Mouse (Mus musculus) cerebellum, postnatal 14 days (tissue): Measurements from ENCODE around the gene Zfhx3.
A peak's percentile ranks its signal among the peaks of the same experiment; 100 is the strongest.

Source experiments
- DNase-seq, 2 experiments: peaks; one replicate each; pipeline ENCODE4 v3.0.0; 2021; ENCODE audit warnings: mixed read lengths in 2 of 2

Zfhx3 gene

DNA sequence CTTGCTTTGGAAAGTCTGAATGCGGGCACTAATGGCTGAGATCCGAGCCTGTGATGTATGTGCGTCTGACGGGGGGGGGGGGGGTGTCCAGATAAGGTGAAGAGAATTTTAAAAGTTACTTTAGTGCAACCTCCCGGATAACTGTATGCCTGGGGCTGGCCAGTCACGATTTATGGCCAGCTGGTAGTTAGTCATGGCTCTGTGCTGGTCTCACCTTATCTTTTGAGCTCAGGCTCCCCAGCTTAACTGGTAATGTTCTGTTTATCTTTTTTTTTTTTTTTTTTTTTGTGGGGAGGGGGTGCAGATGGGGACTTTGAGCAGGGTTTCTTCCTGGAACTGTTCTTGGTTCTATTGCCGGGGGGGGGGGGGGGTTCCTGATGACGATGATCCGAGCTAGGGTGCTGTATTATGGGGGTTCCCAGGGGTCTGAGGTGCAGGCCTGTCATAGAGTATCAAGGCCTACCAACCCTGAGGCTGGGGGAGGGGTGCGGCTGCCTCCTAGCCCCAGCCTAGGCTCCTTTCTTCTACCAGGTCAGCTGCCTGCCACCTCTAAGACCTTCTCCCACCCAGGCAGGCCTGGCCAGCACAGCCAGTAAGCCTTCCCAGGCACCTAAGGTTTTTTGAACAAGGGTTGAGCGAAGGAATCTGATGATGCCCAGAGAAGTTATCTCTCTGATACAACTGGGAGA lies 782.5 kb downstream of the Zfhx3 start:
- no peak for DNase-seq

DNA sequence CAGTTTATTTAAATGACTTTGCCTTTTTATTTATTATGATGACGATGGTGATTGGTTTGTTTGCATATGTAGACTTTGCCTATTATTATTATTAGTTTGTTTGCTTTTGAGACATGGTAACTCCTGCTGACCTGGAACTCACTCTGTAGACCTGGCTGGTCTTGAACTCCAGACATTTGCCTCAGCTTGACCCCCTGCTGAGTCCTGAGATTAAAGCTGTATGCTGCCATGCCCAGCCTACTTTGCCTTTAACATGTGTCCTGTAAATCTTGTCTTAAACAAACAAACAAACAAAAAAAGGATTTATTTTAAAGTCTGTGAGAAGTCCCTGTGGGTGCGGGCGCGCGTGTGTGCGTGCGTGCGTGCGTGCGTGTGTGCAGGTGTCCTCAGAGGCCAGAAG lies 783.2 kb downstream of the Zfhx3 start:
- no peak for DNase-seq

DNA sequence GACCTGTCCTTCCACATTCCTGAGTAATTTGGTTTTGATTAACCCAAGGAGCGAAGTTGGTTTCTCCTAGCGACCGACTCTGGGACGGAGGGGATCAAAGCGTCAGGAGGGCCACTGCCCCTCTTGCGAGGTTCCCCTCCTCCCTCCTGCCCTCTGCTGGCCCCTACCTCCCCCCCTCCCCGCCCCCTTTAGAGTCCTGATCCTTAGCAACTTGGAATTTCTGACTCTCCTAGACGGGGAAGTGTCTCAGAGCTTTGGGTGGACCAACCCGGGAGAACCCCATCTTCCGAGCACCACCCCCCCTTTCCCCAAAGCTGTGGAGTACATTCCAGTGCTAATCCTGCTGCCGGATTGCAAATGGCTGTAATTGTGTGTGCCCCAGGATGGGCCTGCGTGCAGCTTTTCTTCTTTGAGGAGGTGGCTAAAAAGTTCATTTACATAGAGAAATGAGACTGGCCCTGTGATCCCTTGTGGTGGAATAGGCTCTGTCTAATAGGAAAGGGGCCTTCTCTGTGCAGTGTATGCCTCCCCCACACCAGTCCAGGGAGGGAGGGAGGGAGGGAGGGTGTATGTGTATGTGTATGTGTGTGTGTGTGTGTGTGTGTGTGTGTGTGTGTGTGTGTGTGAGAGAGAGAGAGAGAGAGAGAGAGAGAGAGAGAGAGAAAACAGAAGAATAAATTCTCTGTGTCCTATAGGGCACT lies 784.2 kb downstream of the Zfhx3 start:
- DNase-seq: no peak

DNA sequence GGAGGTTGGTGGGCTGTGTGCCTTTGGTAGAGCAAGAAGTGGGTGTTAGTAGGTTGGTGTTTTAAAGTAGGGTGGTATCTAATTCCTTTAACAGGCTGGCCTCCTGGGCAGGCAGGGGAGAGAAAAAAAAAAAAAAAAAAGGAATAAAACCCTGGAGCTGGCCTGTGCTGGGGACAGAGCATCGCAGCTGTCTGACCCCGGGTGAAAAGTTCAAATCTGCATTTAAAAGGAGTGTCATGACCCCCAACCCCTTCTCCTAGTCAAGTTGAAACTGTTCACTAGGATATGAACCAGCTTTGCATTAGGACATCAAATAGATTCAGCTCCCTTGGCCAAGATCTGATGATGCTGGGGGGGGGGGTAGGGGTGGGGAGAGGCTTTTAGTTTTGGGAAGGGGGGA lies 786.7 kb downstream of the Zfhx3 start:
- no peak for DNase-seq

DNA sequence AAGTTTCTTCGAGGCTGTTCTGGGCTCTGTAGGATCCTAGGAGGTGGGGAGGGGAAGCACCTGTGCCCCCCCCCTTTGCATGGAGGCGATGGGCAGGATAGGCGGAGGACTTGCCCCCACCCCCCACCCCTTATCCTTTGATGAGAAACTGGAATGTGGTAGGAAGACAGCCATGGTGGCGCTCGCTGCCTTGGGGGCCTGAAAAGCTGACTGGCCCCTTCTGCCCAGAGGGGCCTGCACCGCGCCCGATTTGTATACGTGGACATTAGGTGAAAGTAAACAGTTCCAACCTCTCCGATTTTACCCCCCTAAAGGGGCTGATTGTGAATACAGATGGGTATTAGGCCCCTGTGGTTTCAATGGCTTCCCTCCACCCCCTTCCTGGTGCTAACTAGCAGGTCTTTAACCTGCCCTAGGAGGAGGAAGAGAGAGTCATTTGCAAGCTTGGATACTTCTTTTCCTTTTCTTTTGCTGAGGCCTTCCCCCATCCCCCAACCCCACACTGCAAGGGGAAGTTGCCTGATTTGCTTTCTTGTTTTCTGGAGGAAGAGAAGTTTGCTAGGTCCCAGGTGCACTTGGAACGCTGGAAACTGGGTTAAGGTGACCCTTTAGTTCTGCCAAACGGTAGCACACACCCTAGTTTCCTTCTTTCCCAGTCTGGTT lies 787.4 kb downstream of the Zfhx3 start:
- no peak for DNase-seq

DNA sequence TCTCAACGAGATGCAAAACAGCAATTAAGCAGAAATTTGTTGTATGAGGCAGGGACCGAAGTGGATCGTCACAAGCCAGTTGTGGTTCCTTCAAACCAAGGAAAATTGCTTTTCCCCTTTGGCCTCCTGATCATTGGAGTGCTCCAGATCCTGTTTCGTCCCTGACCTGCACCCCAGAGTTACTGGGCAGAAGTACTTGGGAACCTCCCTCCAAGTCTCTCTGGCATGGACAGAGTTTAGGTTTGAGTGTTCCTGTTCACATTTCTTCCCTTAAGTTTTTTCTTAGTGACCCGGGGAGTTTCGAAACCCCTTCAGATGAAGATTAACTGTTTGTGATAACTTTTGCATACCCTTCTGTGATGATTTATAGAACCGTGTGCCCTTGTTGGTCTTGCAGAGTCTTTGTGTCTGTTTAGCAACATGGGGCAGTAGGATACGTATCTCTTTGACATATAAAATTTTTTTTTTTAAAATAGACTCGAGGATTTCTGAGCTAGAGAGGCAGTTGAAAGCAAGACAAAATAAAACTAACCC lies 788.5 kb downstream of the Zfhx3 start:
- no peak for DNase-seq

DNA sequence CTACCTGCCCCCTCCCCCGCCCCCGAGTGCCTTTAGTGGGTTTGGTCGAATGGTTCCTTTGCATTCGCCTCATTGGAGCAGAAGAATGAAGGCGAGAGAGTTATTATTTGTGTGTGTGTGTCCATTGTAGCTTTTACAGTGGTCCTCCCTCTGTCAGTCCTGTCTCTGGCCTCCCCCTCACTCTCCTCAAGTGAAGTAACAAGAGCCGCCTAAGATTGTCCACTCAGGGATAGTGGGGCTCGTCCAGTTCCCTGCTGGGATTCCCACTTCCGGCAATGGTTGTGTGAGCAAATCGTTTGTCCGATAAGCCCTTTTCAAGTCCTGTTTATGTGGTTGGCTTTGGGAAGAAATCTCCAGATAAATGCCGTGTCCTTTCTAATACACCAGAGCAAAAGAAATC lies 790.1 kb downstream of the Zfhx3 start:
- DNase-seq: no peak

DNA sequence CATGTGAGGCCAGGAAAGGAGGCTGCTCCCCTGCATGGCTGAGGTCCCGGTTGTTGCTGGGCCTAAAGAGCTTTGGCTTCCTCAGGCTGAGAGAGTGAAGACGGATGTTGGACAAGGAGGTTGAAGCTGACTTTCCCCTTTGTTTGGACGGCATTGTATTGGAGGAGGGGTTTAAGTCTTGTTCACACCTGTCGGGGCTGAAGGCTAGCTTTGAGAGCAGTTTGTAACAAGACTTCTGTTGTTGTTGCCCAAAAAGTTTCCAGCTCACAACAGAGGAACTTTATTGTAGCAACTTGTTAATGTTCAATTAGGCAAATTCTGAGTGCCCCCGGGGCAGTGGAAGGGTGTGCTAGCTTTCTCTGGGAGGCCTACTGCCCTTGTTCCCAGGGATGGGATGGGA lies 790.9 kb downstream of the Zfhx3 start:
- no peak for DNase-seq

DNA sequence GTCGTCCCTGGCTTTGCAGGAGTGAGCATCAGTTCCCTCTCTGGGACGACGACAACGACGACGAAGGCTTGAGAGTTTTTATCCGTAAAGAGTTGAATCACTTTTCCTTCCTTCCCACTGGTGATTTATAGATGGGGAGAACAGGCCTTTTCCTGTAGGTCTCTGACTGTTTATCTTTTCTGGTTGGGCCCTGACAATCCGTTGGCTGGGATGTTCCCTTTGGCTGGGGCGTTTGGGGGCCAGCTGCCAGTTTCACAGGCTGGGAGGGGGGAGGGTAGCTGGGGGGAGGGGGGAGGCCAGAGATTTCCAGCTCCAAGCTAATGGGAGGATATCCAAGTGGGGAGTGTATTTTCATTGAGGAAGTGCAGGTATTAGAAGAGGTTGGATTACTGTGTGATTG lies 794.0 kb downstream of the Zfhx3 start:
- peak in 1 of 2 experiments; percentile 30 for DNase-seq

DNA sequence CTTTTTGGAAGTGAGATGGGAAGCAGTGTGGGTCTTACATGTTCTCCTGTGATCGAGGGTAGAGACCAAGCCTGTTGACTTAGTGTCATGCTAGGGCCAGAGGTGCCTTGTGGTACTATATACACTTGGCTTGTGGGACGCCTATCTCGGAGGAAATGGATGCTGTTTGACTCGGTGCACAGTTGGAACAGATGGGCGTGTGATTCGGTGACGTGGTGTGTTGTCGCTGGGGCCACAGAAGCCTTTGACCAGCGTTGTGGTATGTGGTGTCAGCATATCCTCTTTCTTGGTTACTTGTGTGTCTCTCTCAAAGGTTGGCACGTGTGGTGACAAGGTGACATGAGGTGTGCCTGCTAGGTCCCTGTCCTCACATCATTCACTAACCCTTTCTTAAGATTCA lies 795.7 kb downstream of the Zfhx3 start:
- no peak for DNase-seq

DNA sequence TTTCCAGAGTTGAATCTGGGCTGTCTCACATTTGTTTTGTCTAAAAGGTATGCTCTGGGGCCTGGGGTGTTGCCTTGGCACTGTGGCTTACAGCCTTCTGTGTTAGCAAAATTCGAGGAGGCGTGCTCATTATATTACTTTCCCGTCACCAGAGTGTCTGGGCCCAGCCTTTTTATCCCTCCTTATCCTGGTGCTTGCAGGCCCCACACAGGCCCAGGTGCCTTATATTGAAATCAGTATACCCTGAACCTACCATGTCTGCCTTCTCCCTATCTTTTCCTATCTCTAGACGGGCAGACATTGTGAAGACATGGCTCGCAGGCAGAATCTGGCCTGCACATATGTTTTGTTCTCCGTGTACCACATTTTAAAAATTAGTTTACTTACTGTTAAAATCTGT lies 797.1 kb downstream of the Zfhx3 start:
- no peak for DNase-seq

DNA sequence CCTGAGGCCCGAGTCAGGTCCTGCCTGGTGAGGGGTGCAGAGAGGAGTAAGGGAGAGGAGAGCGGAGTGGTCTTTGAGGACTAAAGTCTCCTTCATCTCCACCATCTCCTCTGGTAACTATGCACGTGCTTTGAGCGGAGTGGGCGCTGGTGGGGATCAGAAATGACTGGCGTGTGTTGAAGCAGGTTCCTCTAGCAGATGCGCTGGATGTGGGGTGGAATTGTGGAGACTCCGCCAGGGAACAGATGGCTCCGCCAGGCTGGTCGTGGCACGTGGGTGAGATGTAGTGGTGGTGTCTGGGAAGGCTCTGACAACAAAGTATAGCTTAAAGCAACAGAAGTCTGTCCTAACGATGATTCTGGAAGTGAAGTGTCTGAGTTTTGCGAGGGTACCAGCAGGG lies 798.0 kb downstream of the Zfhx3 start:
- DNase-seq: peak; percentile 38 to 42

DNA sequence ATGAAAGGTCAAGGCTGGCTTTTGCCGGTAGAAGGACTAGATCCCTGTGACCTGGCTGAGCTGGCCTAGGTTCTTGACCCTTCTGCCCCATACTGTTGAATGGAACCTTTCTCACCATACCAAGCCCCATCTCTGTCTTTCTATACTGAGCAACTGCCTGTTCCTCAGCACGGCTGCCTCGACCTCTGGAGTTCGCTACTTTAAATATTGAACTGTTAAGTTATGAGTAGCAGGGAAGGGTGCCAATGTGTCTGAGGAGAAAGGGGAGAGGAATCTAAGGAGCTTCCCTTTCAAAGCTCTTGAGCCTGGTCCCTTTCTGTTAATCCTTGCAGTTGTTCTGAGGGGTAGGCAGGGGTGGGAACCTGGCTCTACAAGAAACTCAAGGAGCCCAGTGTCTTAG lies 799.2 kb downstream of the Zfhx3 start:
- no peak for DNase-seq

DNA sequence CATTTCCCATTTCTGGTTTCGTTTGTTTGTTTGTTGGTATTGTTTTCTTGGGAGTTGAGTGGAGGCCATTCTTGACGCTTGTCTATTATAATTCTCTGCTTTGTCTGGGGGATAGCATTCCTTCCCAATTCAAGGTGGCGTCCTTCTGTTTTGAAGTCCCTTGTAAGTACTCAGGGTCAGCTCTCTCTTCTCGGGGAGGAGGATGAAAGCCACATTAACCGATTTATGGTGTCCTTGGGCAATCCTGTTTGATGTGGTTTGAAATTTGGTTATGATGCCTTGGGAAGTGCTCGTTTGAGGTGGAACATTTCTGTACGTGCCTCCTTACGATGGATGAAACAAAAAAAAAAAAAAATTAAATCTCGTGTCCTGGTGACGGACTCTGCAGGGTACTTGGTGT lies 800.0 kb downstream of the Zfhx3 start:
- DNase-seq: no peak

DNA sequence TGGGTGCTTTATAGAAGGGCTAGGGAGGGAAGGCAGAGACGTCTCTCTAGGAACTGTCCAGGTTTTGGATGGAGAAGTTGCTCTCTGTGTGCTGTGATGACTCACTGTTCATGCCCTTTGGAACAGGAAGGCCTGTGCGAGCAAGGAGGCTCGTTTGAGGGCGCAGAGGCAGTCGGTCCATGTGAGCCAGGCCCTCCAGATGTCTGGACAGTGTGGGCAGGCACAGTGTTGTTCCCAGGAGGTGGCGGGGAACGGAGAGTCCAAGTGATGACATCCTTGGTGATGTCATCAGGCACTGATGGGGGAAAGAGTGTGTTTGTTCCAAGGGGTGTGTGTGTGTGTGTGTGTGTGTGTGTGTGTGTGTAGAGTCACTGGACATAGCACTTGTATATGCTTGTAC lies 800.8 kb downstream of the Zfhx3 start:
- no peak for DNase-seq

DNA sequence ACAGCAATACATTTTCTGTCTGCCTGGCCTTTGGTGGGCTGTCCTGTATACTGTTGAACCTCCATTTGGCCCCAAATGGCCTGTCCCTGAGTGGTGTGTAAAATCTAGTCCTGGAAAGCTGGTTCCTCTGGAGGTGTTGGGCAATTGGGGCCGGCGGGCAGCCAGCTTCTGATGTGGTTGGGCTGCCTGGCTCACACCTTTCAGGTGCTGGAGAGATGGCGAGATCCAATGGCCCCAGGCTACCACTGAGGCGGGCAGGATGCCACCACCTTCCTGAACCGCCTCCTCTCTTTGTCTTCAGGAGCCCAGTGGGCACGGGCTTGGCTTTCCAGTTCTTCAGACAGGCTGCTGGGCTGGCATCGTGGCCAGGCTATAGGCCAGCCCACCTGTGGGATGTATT lies 803.1 kb downstream of the Zfhx3 start:
- DNase-seq: peak in 1 of 2 experiments; percentile 16

DNA sequence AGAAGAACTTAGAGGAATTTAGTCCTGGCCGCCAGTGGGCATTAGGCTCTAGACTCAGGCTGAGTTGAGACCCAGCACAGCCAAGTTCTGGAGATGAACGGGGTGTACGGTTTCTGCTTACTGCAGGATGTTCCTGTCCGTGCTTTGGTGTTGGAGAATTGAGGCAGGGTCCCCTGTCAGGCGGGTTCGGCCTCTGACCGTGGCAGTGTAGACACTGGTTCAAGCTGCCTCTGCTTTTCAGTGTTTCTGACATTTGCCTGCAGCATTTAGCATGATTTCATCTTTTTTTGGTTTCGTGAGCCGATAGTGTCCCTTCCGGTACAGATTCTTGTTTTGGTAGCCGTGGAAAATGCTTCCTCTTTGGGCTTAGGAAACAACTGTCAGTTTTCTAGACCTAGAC lies 805.7 kb downstream of the Zfhx3 start:
- DNase-seq: no peak

DNA sequence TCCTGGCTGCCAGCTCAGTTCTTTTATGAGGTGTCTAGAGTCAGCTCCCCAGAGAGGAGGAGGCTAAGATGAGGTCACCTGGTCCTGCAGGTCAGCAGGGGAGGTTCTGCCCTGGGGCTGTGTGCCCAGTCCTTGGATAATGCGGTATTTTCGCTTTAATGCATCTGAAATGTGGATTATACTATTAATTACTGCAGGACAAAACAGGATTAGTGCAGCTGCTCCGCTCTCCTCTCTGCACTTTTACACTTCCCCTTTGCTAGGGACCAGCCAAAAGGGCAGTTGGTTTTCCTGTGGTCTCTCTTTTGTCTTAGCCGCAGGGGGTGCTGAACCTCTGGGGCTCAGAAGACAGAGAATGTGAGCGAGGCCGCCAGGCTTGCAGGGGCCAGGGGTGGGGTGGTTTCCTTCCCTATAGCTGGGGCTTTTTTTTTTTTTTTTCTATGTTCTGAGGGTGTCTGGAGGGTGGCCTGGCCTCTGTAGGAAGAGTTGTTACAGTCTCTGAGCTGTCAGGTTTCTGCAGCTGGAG lies 806.5 kb downstream of the Zfhx3 start:
- peak in 1 of 2 experiments; percentile 18 for DNase-seq

DNA sequence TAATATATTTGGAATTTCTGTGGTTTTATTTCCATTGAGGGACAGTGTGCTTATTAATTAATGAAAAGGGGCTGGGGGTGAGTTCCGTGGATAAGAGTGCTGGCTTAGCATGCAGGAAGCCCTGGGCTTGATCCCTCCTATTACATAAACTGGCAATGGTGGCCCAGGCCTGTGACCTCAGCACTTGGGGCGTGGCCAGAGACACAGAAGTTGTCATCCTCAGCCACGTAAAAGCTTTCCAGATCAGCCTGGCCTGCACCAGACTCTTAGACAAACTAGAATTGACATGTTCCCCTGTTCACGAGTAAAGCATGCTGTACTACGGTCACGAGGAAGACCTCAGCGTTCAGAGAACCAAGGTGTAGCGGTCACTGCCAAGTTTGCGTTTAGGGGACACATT lies 808.4 kb downstream of the Zfhx3 start:
- DNase-seq: no peak

DNA sequence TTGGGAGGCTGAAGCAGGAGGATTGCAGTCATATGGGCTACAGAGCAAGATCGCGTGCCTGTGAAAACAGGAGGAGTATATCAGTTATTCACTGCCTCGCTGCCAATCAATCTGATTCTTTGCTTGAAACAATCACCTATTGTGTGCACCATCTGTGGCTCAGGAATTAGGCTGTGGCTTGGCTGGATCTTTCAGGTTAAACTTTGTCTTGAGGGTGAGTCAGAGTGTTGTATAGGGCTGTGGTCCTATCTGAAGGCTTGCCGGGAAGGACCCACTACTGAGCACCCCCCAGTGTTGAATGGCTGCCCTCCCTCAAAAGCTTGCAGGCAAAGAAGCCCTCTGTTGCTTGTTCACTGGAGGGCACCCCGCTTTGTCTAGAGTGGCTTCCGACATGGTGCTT lies 812.1 kb downstream of the Zfhx3 start:
- DNase-seq: no peak

DNA sequence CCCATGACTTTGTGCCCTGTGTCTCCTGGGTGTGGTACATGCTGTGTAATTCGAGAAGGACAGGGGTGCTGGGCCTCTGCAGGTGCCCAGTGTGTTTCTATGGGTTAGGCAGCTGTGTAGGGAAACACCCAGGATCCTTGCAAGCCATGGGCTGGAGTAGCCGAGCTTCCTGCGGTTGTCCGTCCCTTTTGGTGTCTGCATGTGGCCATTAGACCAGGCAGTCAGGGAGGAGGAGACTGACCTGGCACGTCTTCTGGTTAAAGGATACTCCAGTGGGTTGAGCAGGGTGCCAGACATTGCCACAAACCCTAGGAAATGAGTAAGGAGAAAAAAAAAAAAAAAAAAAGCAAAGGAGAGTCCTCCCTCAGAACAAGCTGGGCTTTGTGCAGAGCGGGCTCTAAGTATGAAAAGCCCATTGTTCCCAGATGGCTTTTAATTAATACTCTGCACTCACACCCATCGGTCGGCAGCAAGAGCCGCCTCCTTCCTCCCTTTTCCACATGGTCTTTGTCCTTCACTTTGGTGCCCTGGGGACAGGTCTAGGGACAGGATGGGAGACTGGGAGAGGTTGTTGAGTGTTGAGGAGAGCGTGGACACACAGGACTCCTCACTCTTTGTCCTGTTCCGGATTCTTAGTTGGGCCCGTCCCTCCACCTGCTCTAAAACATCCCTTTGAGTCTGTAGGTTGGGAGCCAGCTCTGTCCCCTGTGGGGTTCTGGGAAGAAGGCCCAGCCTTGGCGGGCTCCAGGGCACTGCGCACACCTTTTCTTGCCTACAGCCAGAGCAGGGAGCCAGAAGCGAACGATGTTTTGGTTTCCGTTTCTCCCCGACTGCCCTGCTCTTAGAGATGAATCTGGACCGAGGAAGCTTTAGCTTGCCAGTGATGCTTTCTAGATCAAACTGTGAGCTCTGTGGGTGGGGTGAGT lies 813.2 kb downstream of the Zfhx3 start:
- peak; percentile 77 to 82 for DNase-seq

DNA sequence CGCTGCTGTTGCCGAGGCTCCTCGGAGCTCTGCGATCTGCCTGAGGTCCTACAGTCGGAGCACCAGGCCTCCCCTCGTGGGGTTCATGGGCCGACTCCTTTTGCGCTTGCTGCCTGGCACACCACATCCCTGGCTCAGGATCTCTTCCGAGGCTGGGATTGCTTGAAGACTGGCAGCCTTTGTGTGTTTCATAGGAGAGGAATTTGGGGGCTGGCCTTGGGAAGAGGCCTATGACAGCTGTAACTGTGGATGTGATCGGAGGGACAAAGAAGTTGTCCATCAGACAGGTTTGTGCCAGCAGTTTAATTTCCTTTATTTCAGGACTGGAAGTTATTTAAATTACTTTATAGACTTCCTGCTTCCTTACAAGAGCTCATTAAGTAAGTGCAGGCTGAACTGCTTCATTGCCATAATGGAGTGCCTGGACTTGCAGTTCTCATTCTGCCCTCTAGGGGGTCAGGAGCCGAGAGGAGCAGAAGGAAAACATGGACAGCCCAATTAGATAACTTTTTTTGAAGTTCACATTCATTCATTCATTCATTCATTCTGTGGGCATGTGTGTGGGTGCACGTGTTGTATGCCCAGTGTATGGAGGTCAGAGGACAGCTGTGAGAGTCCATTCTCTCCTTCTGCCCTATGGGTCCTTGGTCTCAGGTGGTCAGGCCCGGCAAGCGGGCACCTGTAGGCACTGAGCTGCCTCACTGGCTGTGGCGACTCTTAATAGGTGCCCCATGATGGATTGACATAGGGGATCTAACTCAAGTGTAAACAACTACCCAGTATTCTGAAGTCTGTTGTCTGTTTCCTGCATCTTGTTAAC lies 817.3 kb downstream of the Zfhx3 start:
- peak; percentile 71 to 85 for DNase-seq
